ENCODE assay signal across 9 mouse cellular contexts in the genomic region with DNA sequence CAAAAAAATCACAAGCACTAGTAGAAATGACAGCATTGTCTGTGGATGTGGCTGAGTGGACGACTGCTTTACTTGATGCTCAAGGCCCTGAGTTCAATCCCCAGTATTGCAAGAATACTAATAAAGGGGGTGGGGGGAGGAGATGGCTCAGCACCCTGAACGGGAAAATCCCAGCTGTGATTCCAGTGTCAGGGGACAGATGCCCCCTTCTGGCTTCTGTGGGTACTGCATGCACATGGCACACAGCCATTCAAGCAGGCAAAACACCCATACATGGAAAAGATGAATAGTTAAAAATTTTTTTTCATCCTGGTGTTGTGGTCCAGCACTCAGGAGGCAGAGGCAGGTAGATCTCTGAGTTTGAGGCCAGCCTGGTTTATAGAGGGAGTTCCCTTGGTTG. TPM values are rescaled to one million over a fixed set of nuclear protein-coding genes. Genes with fewer than 3 reads are reported as not detected.
DNase-seq lines count a peak whose midpoint lies in the region; ATAC-seq lines count a peak whose summit lies in the region.
"Had no signal": no experiment of that assay in that cellular context is flagged by ENCODE, and none has a peak within 500 bp of the region (broad histone marks: within the 10 kb centered on the region; RNA-seq: fewer than 3 reads in every experiment).

No protein-coding gene starts in this region.

- H3K9ac ChIP-seq in liver, embryonic 11.5 days (ENCODE audit: low read depth, low read length): no peak overlapping the region
- no peak overlapping the region for H3K9ac ChIP-seq in forebrain, embryonic 12.5 days
- H3K9ac ChIP-seq: limb, embryonic 12.5 days had no signal

- WGBS in liver, embryonic 11.5 days: 50% methylated on average over 2 of the region's 2 CpGs
- WGBS in forebrain, embryonic 12.5 days: 33% methylated on average over 2 of the region's 2 CpGs

- peak; percentile 71 to 77 for DNase-seq in cerebellum, postnatal 10 days
- DNase-seq in liver: peak; percentile 37
- DNase-seq in liver, embryonic 11.5 days (ENCODE audit: low spot score): no peak
- peak; percentile 63 for DNase-seq in NIH3T3 (ENCODE audit: low read depth)
- peak; percentile 16 to 63 for DNase-seq in kidney, postnatal 36 days
- DNase-seq in thymus, postnatal 14 days: peak; percentile 45

- H3K9me3 ChIP-seq in liver, embryonic 11.5 days (ENCODE audit: control insufficient read depth, low read length): no peaks in the 10 kb centered on the region
- no peaks in the 10 kb centered on the region for H3K9me3 ChIP-seq in forebrain, embryonic 12.5 days
- H3K9me3 ChIP-seq: limb, embryonic 12.5 days had no signal

- no peaks in the 10 kb centered on the region for H3K4me1 ChIP-seq in liver, embryonic 11.5 days (replicated peaks; ENCODE audit: control insufficient read depth, insufficient read depth, low read length)
- no peaks in the 10 kb centered on the region for H3K4me1 ChIP-seq in forebrain, embryonic 12.5 days
- H3K4me1 ChIP-seq: limb, embryonic 12.5 days had no signal

- peaks cover 13% of the 10 kb centered on the region for H3K27me3 ChIP-seq in liver, embryonic 11.5 days (replicated peaks; ENCODE audit: control insufficient read depth, insufficient read depth, low read length)
- peaks cover 35% of the 10 kb centered on the region for H3K27me3 ChIP-seq in forebrain, embryonic 12.5 days

- H3K36me3 ChIP-seq in liver, embryonic 11.5 days (ENCODE audit: control insufficient read depth, insufficient read depth, low read length): no peaks in the 10 kb centered on the region
- no peaks in the 10 kb centered on the region for H3K36me3 ChIP-seq in forebrain, embryonic 12.5 days (replicated peaks)
- H3K36me3 ChIP-seq: limb, embryonic 12.5 days had no signal

- H3K27ac ChIP-seq in liver, embryonic 11.5 days (ENCODE audit: low read depth, low read length): no peak overlapping the region
- H3K27ac ChIP-seq in forebrain, embryonic 12.5 days: no peak overlapping the region
- H3K27ac ChIP-seq: limb, embryonic 12.5 days had no signal

- no peak for ATAC-seq in cerebellum, adult (ENCODE audit: insufficient number of reproducible peaks, low FRiP score, low TSS enrichment)
- no peak for ATAC-seq in liver, embryonic 11.5 days (replicated peaks; ENCODE audit: low FRiP score)
- no peak for ATAC-seq in forebrain, embryonic 12.5 days (ENCODE audit: low FRiP score)

- no peak overlapping the region for H3K4me3 ChIP-seq in liver, embryonic 11.5 days (ENCODE audit: low read depth, low read length)
- H3K4me3 ChIP-seq in forebrain, embryonic 12.5 days (replicated peaks): no peak overlapping the region
- H3K4me3 ChIP-seq: limb, embryonic 12.5 days had no signal

- H3K4me2 ChIP-seq in liver, embryonic 11.5 days: no peak overlapping the region
- no peak overlapping the region for H3K4me2 ChIP-seq in forebrain, embryonic 12.5 days
- H3K4me2 ChIP-seq: limb, embryonic 12.5 days had no signal

RNA-seq across cellular contexts. Expression of a gene that starts 10.9 kb away (rescaled TPM):
- polyA plus RNA-seq in liver, embryonic 11.5 days (2014; fragmentation: Nextera tagmentation; extraction: Ambion mirVana): not detected in 2 replicates
- 0.74 and 1.2 TPM in 2 replicates for polyA plus RNA-seq in forebrain, embryonic 12.5 days (2016; fragmentation: Nextera tagmentation; extraction: Ambion mirVana)
